Mouse (Mus musculus): Measurements from ENCODE around the gene Nop9.

The Nop9 gene

GRCm38 (mm10) chr14:55745180-55745860, at the start of gene Nop9, which contains the start of gene Dhrs1:
Gene Nop9, plus strand, starts transcription at chr14:55745693.
Gene Dhrs1, minus strand, starts transcription at chr14:55745690.
- DNase-seq (ENCODE audit: low spot score in 2 of 2) = peak; percentile 90 to 92

GRCm38 (mm10) chr14:55697226-55697625, 48.3 kb upstream of the Nop9 start:
- DNase-seq (ENCODE audit: low spot score in 2 of 2) = no peak

GRCm38 (mm10) chr14:55701131-55701530, 44.4 kb upstream of the Nop9 start:
- DNase-seq (ENCODE audit: low spot score in 2 of 2) = no peak

GRCm38 (mm10) chr14:55702761-55703160, 42.7 kb upstream of the Nop9 start:
- no peak for DNase-seq (ENCODE audit: low spot score in 2 of 2)

- DNase-seq (ENCODE audit: low spot score in 2 of 2) = no peak
These were observed 39.4 kb upstream of the Nop9 start for GRCm38 (mm10) chr14:55706051-55706600.

- no peak for DNase-seq (ENCODE audit: low spot score in 2 of 2)
These were observed 38.1 kb upstream of the Nop9 start for GRCm38 (mm10) chr14:55707397-55707796.

GRCm38 (mm10) chr14:55709509-55709908, 36.0 kb upstream of the Nop9 start:
- no peak for DNase-seq (ENCODE audit: low spot score in 2 of 2)

- no peak for DNase-seq (ENCODE audit: low spot score in 2 of 2)
These were observed 33.7 kb upstream of the Nop9 start for GRCm38 (mm10) chr14:55711786-55712185.

GRCm38 (mm10) chr14:55713007-55713728, 32.3 kb upstream of the Nop9 start:
- no peak for DNase-seq (ENCODE audit: low spot score in 2 of 2)

GRCm38 (mm10) chr14:55713729-55714122, 31.8 kb upstream of the Nop9 start, which contains the start of gene Tgm1:
Gene Tgm1, minus strand, starts transcription at chr14:55713926.
- DNase-seq (ENCODE audit: low spot score in 2 of 2) = no peak

GRCm38 (mm10) chr14:55714893-55715292, 30.6 kb upstream of the Nop9 start:
- DNase-seq (ENCODE audit: low spot score in 2 of 2) = no peak

GRCm38 (mm10) chr14:55716271-55716670, 29.2 kb upstream of the Nop9 start:
- DNase-seq (ENCODE audit: low spot score in 2 of 2) = no peak

- no peak for DNase-seq (ENCODE audit: low spot score in 2 of 2)
These were observed 28.6 kb upstream of the Nop9 start for GRCm38 (mm10) chr14:55716884-55717283.

GRCm38 (mm10) chr14:55719737-55720136, 25.8 kb upstream of the Nop9 start:
- no peak for DNase-seq (ENCODE audit: low spot score in 2 of 2)

- no peak for DNase-seq (ENCODE audit: low spot score in 2 of 2)
These were observed 24.8 kb upstream of the Nop9 start for GRCm38 (mm10) chr14:55720666-55721065.

GRCm38 (mm10) chr14:55721076-55721475, 24.4 kb upstream of the Nop9 start:
- no peak for DNase-seq (ENCODE audit: low spot score in 2 of 2)

- peak; percentile 96 for DNase-seq (ENCODE audit: low spot score in 2 of 2)
These were observed 23.6 kb upstream of the Nop9 start, which contains the start of gene Rabggta for GRCm38 (mm10) chr14:55721700-55722437. Gene Rabggta, minus strand, starts transcription at chr14:55722263.

GRCm38 (mm10) chr14:55722438-55722945, 23.0 kb upstream of the Nop9 start:
- no peak for DNase-seq (ENCODE audit: low spot score in 2 of 2)

GRCm38 (mm10) chr14:55723433-55723832, 22.1 kb upstream of the Nop9 start:
- no peak for DNase-seq (ENCODE audit: low spot score in 2 of 2)

GRCm38 (mm10) chr14:55724411-55724871, 21.1 kb upstream of the Nop9 start:
- DNase-seq (ENCODE audit: low spot score in 2 of 2) = no peak

GRCm38 (mm10) chr14:55726261-55726660, 19.2 kb upstream of the Nop9 start:
- DNase-seq (ENCODE audit: low spot score in 2 of 2) = no peak

Measured in right cerebral cortex, postnatal 10 days (tissue).